Mouse (Mus musculus) bone marrow, adult 2 months (tissue): ENCODE measurements around the gene Ankrd12. TPM values are rescaled to one million over a fixed set of nuclear protein-coding genes. Genes with fewer than 3 reads are reported as not detected.

Source experiments
- H3K27ac ChIP-seq: fragments of 200-500 bp; 2 replicates; pipeline ENCODE4 v1.5.1; 2012; ENCODE audit warnings: low read depth, mild to moderate bottlenecking, control low read depth, inconsistent platforms, low read length; ENCODE audit not compliant: control insufficient read depth, poor library complexity, insufficient read depth
- H3K4me1 ChIP-seq: fragments of 200-500 bp; 2 replicates; pipeline ENCODE4 v1.6.1; 2011; ENCODE audit warnings: low read length; ENCODE audit not compliant: control insufficient read depth, insufficient read depth
- H3K4me3 ChIP-seq: fragments of 200-500 bp; replicated peaks from 2 replicates; pipeline ENCODE3; 2011; ENCODE audit warnings: mild to moderate bottlenecking, low read depth, low read length, control low read depth; ENCODE audit not compliant: control insufficient read depth
- CTCF ChIP-seq: fragments of 200-500 bp; IDR thresholded peaks from 2 replicates; pipeline ENCODE4 v1.5.1; 2011; ENCODE audit warnings: low read length, control low read depth; ENCODE audit not compliant: control insufficient read depth, insufficient read depth
- POLR2A ChIP-seq: fragments of 200-500 bp; IDR thresholded peaks from 2 replicates; pipeline ENCODE4 v1.6.1; 2011; ENCODE audit warnings: low read depth, mild to moderate bottlenecking, control low read depth, low read length, borderline replicate concordance; ENCODE audit not compliant: control insufficient read depth
- WGBS: fragments of 180-500 bp; shearing (Covaris S2); methylation state at CpG from one replicate; pipeline ENCODE4 v1.1.7; 2018; 5-methylcytosine and 5-hydroxymethylcytosine counted together
- polyA plus RNA-seq: library from polyadenylated mRNA; stranded (reverse); fragments of >200 nt; gene quantifications from 2 replicates; pipeline ENCODE4 v1.2.4, GENCODE M21; 2011; ENCODE audit warnings: low replicate concordance; ENCODE audit not compliant: missing spikeins, insufficient read depth, insufficient read length

The Ankrd12 gene
- polyA plus RNA-seq, 1 experiment: 27.4 TPM

DNA sequence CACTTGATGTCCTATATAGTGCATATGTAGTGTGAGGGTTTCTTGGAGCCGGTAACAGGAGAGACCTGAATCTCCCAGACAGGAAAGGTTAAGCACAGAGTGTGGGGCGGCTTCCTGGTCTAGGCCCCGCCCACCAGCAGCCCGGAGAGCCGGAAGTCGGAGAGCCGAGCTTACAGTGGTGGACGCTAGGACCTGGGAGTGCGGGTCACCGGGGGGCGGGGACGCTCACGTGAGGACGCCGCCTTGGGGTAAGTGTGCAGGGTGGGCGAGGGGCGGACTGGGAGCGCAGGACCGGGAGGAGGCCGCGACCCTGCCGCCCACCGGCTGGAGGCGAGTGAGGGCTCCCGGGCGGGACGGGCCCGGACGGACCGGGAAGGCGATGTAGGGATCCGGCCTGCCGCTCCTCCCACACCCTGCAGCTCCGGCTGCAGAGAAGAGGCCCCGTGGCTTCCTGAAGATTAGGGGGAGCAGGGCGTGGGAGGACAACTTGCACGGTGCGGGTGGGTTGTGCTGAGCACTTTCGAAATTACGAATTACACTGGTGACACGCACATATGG, 34.6 kb upstream of the Ankrd12 start, which contains the start of gene Washc1:
Washc1 (plus strand) TSS at position 144 of the 558 bp plus-strand sequence.
- under 1% methylated on average over 40 of the region's 41 CpGs for WGBS
- peak within 1 kb of the TSS; percentile 85 for H3K27ac ChIP-seq
- peak within 1 kb of the TSS; percentile 97 for H3K4me3 ChIP-seq
- H3K4me1 ChIP-seq: peaks cover 5% of the 10 kb centered on the region
- TF ChIP-seq POLR2A: peak; percentile 52; the same call in 1 of the 2 replicates
- no peak for TF ChIP-seq CTCF

- peak overlapping the region; percentile 43 for H3K4me3 ChIP-seq
- WGBS: 6% methylated on average over 6 of the region's 6 CpGs
- H3K4me1 ChIP-seq: peaks cover 5% of the 10 kb centered on the region
- TF ChIP-seq POLR2A (no peak), CTCF (no peak)
- peak overlapping the region; percentile 77 for H3K27ac ChIP-seq
Measured at GRCm38 (mm10) chr17:66110746-66111145, 33.9 kb upstream of the Ankrd12 start.

GRCm38 (mm10) chr17:66108198-66108597, 31.3 kb upstream of the Ankrd12 start:
- WGBS: 38% methylated on average over 4 of the region's 4 CpGs
- no peak overlapping the region for H3K27ac ChIP-seq
- no peak overlapping the region for H3K4me3 ChIP-seq
- peaks cover 5% of the 10 kb centered on the region for H3K4me1 ChIP-seq
- TF ChIP-seq CTCF: no peak
- no peak for TF ChIP-seq POLR2A

DNA sequence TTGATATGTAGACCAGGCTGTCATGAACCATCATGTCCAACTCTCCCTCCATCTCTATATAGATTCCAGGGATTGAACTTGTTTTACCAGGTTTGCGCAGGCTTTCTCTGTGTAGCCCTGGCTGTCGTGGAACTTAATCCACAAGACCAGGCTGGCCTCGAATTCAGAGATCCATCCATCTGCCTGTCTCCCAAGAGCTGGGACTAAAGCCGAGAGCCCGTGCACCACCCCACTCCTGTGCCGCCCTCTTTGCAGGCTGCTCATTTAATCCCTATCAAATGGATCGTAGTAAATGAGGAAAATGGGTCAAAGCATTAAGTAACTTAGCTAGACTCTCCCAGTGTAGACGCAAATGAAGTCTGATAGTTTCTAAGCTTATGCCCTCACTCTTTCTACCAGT, 30.6 kb upstream of the Ankrd12 start:
- Histone ChIP-seq H3K27ac (no peak overlapping the region; the same call in 1 of the 2 replicates), H3K4me1 (peaks cover 3% of the 10 kb centered on the region), H3K4me3 (no peak overlapping the region)
- TF ChIP-seq POLR2A: no peak
- no peak for TF ChIP-seq CTCF
- 68% methylated on average over 8 of the region's 8 CpGs for WGBS

DNA sequence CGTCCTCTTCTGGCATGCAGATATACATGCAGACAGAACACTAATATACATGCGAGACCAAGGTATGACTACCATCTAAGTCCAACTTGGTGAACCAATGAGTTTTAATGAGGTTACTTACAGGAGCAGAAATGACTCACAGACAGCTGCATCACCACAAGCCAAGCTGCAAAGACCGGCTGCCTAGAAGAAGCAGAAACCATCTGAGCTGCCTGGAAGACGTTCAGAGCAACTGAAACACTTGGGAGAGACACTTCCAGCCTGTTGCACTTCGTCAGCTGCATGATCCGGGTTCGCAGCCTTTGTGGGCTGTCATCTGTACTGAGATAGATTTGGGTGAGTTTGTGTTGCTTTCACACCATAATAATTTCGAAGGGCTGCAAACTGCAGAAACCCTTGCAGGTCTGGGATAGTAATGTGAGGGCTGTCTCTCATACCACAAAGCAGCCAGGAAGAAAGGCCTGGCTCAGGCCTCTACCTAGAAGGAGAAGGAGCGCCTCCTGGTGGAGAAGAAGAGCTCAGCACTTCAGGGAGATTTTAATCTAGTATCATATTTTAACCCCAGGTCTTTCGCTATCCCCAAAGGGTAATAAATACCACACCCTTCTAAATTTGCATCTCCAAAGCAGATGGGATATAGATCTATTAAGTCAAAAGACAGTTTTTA, 29.8 kb upstream of the Ankrd12 start:
- WGBS: 45% methylated on average over 10 of the region's 10 CpGs
- no peak for TF ChIP-seq POLR2A
- peak; percentile 82 for TF ChIP-seq CTCF
- peaks cover 3% of the 10 kb centered on the region for H3K4me1 ChIP-seq
- H3K4me3 ChIP-seq: no peak overlapping the region
- H3K27ac ChIP-seq: no peak overlapping the region

GRCm38 (mm10) chr17:66104076-66104475, 27.2 kb upstream of the Ankrd12 start:
- Histone ChIP-seq H3K27ac (no peak overlapping the region), H3K4me1 (peaks cover 1% of the 10 kb centered on the region; the same call in 1 of the 2 replicates), H3K4me3 (no peak overlapping the region)
- TF ChIP-seq POLR2A (no peak), CTCF (no peak)
- 77% methylated on average over 7 of the region's 7 CpGs for WGBS

GRCm38 (mm10) chr17:66101380-66102330, 24.8 kb upstream of the Ankrd12 start, which contains the start of gene Ndufv2:
TSS of gene Ndufv2 (minus strand) at chr17:66101559.
- Histone ChIP-seq H3K4me1 (peaks cover 1% of the 10 kb centered on the region; the same call in 1 of the 2 replicates), H3K4me3 (peak within 1 kb of the TSS; percentile 94), H3K27ac (peak within 1 kb of the TSS; percentile 96)
- under 1% methylated on average over 67 of the region's 67 CpGs for WGBS
- TF ChIP-seq CTCF (peak; percentile 60), POLR2A (peak; percentile 79)
